Mouse (Mus musculus): Measurements from ENCODE around the gene Mrps18b. TPM values are rescaled to one million over a fixed set of nuclear protein-coding genes. Genes with fewer than 3 reads are reported as not detected.

Gene Mrps18b
- polyA plus RNA-seq, 1 experiment = 104 TPM

- Histone ChIP-seq H3K36me3 (ENCODE audit: control insufficient read depth, insufficient read depth) (peaks cover 26% of the 10 kb centered on the region), H3ac (ENCODE audit: control insufficient read depth, insufficient read length) (peak overlapping the region; percentile 92), H3K79me2 (ENCODE audit: control insufficient read depth, insufficient read depth) (peaks cover 51% of the 10 kb centered on the region), H3K4me2 (ENCODE audit: low read depth) (peak overlapping the region; percentile 97), H3K27me3 (ENCODE audit: control insufficient read depth, insufficient read depth, insufficient read length) (no peaks in the 10 kb centered on the region), H3K4me3 (peak overlapping the region; percentile 96)
- TF ChIP-seq REST (IDR thresholded peaks at IDR 0.05; ENCODE audit: insufficient read depth, insufficient read length) (no peak), POLR2A (IDR thresholded peaks at IDR 0.05; ENCODE audit: insufficient read length, low read depth) (peak; percentile 49), POLR2AphosphoS2 (IDR thresholded peaks at IDR 0.05; ENCODE audit: insufficient read length, low read depth) (peak; percentile 95)
Measured at GRCm38 (mm10) chr17:35918276-35919059, 2.3 kb upstream of the Mrps18b start.

GRCm38 (mm10) chr17:35917463-35918251, 1.5 kb upstream of the Mrps18b start:
- peak overlapping the region; percentile 97 for H3K4me2 ChIP-seq (ENCODE audit: low read depth)
- peaks cover 52% of the 10 kb centered on the region for H3K79me2 ChIP-seq (ENCODE audit: control insufficient read depth, insufficient read depth)
- H3ac ChIP-seq (ENCODE audit: control insufficient read depth, insufficient read length) = peak overlapping the region; percentile 92
- peaks cover 29% of the 10 kb centered on the region for H3K36me3 ChIP-seq (ENCODE audit: control insufficient read depth, insufficient read depth)
- H3K4me3 ChIP-seq = peak overlapping the region; percentile 96
- TF ChIP-seq TCF3 (IDR thresholded peaks at IDR 0.05; ENCODE audit: insufficient read length, low read depth) (no peak), POLR2AphosphoS2 (IDR thresholded peaks at IDR 0.05; ENCODE audit: insufficient read length, low read depth) (peak; percentile 95), POLR2A (IDR thresholded peaks at IDR 0.05; ENCODE audit: insufficient read length, low read depth) (peak; percentile 51), MAX (IDR thresholded peaks at IDR 0.05; ENCODE audit: low read depth) (no peak), USF1 (IDR thresholded peaks at IDR 0.05; ENCODE audit: low read depth) (no peak), MYOG (IDR thresholded peaks at IDR 0.05; ENCODE audit: control insufficient read depth in 1 of 3, insufficient read depth in 1 of 3, insufficient read length in 2 of 3, low read depth in 2 of 3) (no peak)
- no peaks in the 10 kb centered on the region for H3K27me3 ChIP-seq (ENCODE audit: control insufficient read depth, insufficient read depth, insufficient read length)

- Histone ChIP-seq H3K4me3 (peak overlapping the region; percentile 96), H3K27me3 (ENCODE audit: control insufficient read depth, insufficient read depth, insufficient read length) (no peaks in the 10 kb centered on the region), H3K79me2 (ENCODE audit: control insufficient read depth, insufficient read depth) (peaks cover 54% of the 10 kb centered on the region), H3K36me3 (ENCODE audit: control insufficient read depth, insufficient read depth) (peaks cover 34% of the 10 kb centered on the region), H3ac (ENCODE audit: control insufficient read depth, insufficient read length) (peak overlapping the region; percentile 92), H3K4me2 (ENCODE audit: low read depth) (peak overlapping the region; percentile 97)
- TF ChIP-seq MAX (IDR thresholded peaks at IDR 0.05; ENCODE audit: low read depth) = no peak
- TF ChIP-seq MYOG (IDR thresholded peaks at IDR 0.05; ENCODE audit: control insufficient read depth in 1 of 3, insufficient read depth in 1 of 3, insufficient read length in 2 of 3, low read depth in 2 of 3) = no peak
- no peak for TF ChIP-seq REST (IDR thresholded peaks at IDR 0.05; ENCODE audit: insufficient read depth, insufficient read length)
- TF ChIP-seq MYOD1 (IDR thresholded peaks at IDR 0.05; ENCODE audit: control insufficient read depth in 1 of 3, insufficient read length in 2 of 3, low read depth in 2 of 3) = no peak
- no peak for TF ChIP-seq USF1 (IDR thresholded peaks at IDR 0.05; ENCODE audit: low read depth)
- no peak for TF ChIP-seq SRF (IDR thresholded peaks at IDR 0.05; ENCODE audit: control insufficient read depth, insufficient read length, low read depth)
- TF ChIP-seq TCF12 (IDR thresholded peaks at IDR 0.05; ENCODE audit: insufficient read depth, poor library complexity, severe bottlenecking) = no peak
- TF ChIP-seq POLR2A (IDR thresholded peaks at IDR 0.05; ENCODE audit: insufficient read length, low read depth) = no peak
- no peak for TF ChIP-seq CEBPB (IDR thresholded peaks at IDR 0.05; ENCODE audit: insufficient read depth, poor library complexity, severe bottlenecking)
- no peak for TF ChIP-seq E2F4 (IDR thresholded peaks at IDR 0.05; ENCODE audit: insufficient read depth)
- TF ChIP-seq POLR2AphosphoS2 (IDR thresholded peaks at IDR 0.05; ENCODE audit: insufficient read length, low read depth) = no peak
- TF ChIP-seq TCF3 (IDR thresholded peaks at IDR 0.05; ENCODE audit: insufficient read length, low read depth) = no peak
Measured at GRCm38 (mm10) chr17:35917143-35917462, 914 bp upstream of the Mrps18b start.

GRCm38 (mm10) chr17:35915538-35916296, 472 bp downstream of the Mrps18b start:
- H3K27me3 ChIP-seq (ENCODE audit: control insufficient read depth, insufficient read depth, insufficient read length) = no peaks in the 10 kb centered on the region
- H3ac ChIP-seq (ENCODE audit: control insufficient read depth, insufficient read length) = peak overlapping the region; percentile 92
- H3K4me3 ChIP-seq = peak overlapping the region; percentile 96
- peak overlapping the region; percentile 73 for H3K4me2 ChIP-seq (ENCODE audit: low read depth)
- peaks cover 43% of the 10 kb centered on the region for H3K36me3 ChIP-seq (ENCODE audit: control insufficient read depth, insufficient read depth)
- TF ChIP-seq POLR2AphosphoS2 (IDR thresholded peaks at IDR 0.05; ENCODE audit: insufficient read length, low read depth) (no peak), E2F4 (IDR thresholded peaks at IDR 0.05; ENCODE audit: insufficient read depth) (no peak)
- H3K79me2 ChIP-seq (ENCODE audit: control insufficient read depth, insufficient read depth) = peaks cover 54% of the 10 kb centered on the region

GRCm38 (mm10) chr17:35914975-35915374, 1.2 kb downstream of the Mrps18b start:
- TF ChIP-seq POLR2A (IDR thresholded peaks at IDR 0.05; ENCODE audit: insufficient read length, low read depth) = no peak
- no peaks in the 10 kb centered on the region for H3K27me3 ChIP-seq (ENCODE audit: control insufficient read depth, insufficient read depth, insufficient read length)
- no peak overlapping the region for H3ac ChIP-seq (ENCODE audit: control insufficient read depth, insufficient read length)
- H3K79me2 ChIP-seq (ENCODE audit: control insufficient read depth, insufficient read depth) = peaks cover 54% of the 10 kb centered on the region
- H3K4me3 ChIP-seq = peak overlapping the region; percentile 96
- peaks cover 44% of the 10 kb centered on the region for H3K36me3 ChIP-seq (ENCODE audit: control insufficient read depth, insufficient read depth)
- H3K4me2 ChIP-seq (ENCODE audit: low read depth) = peak overlapping the region; percentile 73

All from myocyte (in vitro differentiated cells).